Mouse (Mus musculus) forebrain, embryonic 16.5 days (tissue): ENCODE measurements around the gene Ppp2r3c. TPM values are rescaled to one million over a fixed set of nuclear protein-coding genes. Genes with fewer than 3 reads are reported as not detected.
"Not testable (repeated sequence)": the region's sequence is repeated elsewhere in the genome, so short reads cannot be mapped to it uniquely, and the experiment has no call there.

ENCODE experiments used
- ATAC-seq: fragments of 200-750 bp; cut with Nextera tagmentation; 2 replicates; pipeline ENCODE4 v1.8.0; 2017; ENCODE audit warnings: mild to moderate bottlenecking, moderate library complexity
- H3K27ac ChIP-seq: fragments of 300-500 bp; sonication (generic); 2 replicates; pipeline ENCODE4 v1.5.1; 2014; ENCODE audit warnings: low read length, control low read depth
- H3K27me3 ChIP-seq: fragments of 300-500 bp; sonication (generic); replicated peaks from 2 replicates; pipeline ENCODE4 v1.6.1; 2014; ENCODE audit warnings: low read length; ENCODE audit not compliant: control insufficient read depth, insufficient read depth
- H3K36me3 ChIP-seq: fragments of 300-500 bp; sonication (generic); 2 replicates; pipeline ENCODE4 v1.6.1; 2014; ENCODE audit not compliant: control insufficient read depth, insufficient read depth
- H3K4me1 ChIP-seq: fragments of 300-500 bp; sonication (generic); replicated peaks from 2 replicates; pipeline ENCODE4 v1.6.1; 2014; ENCODE audit warnings: low read length; ENCODE audit not compliant: control insufficient read depth, insufficient read depth
- H3K4me2 ChIP-seq: fragments of 300-500 bp; sonication (generic); 2 replicates; pipeline ENCODE4 v1.6.1; 2014; ENCODE audit warnings: mild to moderate bottlenecking, low read length, control low read depth
- H3K4me3 ChIP-seq: fragments of 300-500 bp; sonication (generic); replicated peaks from 2 replicates; pipeline ENCODE4 v1.5.1; 2014; ENCODE audit warnings: mild to moderate bottlenecking, low read length, control low read depth
- H3K9ac ChIP-seq: fragments of 300-500 bp; sonication (generic); replicated peaks from 2 replicates; pipeline ENCODE4 v1.6.1; 2014; ENCODE audit warnings: low read depth, low read length, control low read depth
- H3K9me3 ChIP-seq: fragments of 300-500 bp; sonication (generic); 2 replicates; pipeline ENCODE4 v1.6.1; 2016; ENCODE audit warnings: low read length; ENCODE audit not compliant: control insufficient read depth
- whole genome bisulfite sequencing: fragments of 180-500 bp; shearing (Covaris S2); extraction: QIAGEN DNeasy Blood & Tissue Kit; methylation state at CpG from one replicate; pipeline ENCODE4 v1.1.7; 2014; 5-methylcytosine and 5-hydroxymethylcytosine counted together
- polyA plus RNA-seq: library from polyadenylated mRNA; unstranded; fragments of >200 nt; fragmentation: Nextera tagmentation; extraction: Ambion mirVana; gene quantifications from 2 replicates; pipeline ENCODE4 v1.2.1, GENCODE M21; 2015

The Ppp2r3c gene
- polyA plus RNA-seq, 1 experiment from 2014 or later, result 23.2 TPM

DNA sequence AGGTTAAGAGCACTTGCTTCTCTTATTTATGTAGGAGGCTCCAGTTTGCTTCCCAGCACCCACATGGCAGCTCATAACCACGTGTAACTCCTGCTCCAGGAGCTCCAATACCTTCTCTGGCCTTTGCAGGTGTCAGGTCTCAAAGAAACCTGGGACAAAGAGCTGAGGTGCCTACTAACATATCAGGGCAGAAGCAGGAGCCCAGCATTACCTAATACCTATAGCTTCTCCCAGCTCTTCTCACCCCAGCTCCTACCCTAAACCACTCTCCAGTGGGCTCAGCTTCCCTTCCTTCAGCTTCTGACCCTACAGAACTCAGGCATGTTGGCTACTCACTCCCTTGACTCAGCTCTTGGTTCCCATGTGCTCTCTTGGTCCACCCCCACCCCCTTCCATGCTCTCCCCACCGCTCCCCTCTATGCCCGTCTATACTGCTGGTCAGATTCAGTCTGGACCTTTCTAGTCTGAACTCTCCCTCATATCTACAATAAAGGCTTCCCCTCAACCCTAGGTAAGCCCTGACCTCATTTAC lies 1.9 kb downstream of the Ppp2r3c start:
- H3K4me1 ChIP-seq, result peaks cover 34% of the 10 kb centered on the region
- H3K4me2 ChIP-seq, result peak overlapping the region; percentile 79
- H3K36me3 ChIP-seq, result peaks cover 13% of the 10 kb centered on the region; the same call in 1 of the 2 replicates
- ATAC-seq, result no peak
- peak overlapping the region; percentile 65 for H3K4me3 ChIP-seq
- H3K9me3 ChIP-seq, result no peaks in the 10 kb centered on the region
- no peak overlapping the region for H3K27ac ChIP-seq
- no peak overlapping the region; the same call in 1 of the 2 replicates for H3K9ac ChIP-seq
- 87% methylated on average over 3 of the region's 3 CpGs for WGBS
- no peaks in the 10 kb centered on the region for H3K27me3 ChIP-seq

DNA sequence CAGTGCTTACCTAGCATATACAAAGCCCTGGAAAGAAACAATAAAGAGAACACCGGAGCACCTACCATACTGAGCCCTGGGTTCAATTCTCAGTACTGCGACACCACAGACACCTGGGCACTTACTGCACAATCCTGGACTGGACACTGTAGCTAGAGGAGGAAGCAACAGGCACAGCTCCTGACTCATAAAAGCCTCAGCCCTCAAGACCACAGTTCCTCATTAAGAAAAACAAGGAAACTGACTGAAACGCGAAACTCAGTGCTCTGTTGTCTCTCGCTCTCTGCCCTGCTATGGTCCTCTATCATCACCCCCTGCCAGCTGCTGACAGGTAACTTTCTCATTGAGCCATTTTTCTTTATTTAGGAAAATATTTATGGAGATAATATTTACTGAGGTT lies 3.5 kb downstream of the Ppp2r3c start, which contains the start of gene 1110008L16Rik:
Gene 1110008L16Rik, plus strand, starts transcription at position 242 of the 400 bp plus-strand sequence.
- Histone ChIP-seq H3K9ac (no peak within 1 kb of the TSS), H3K27me3 (no peaks in the 10 kb centered on the region), H3K9me3 (no peaks in the 10 kb centered on the region), H3K27ac (no peak within 1 kb of the TSS), H3K4me3 (no peak within 1 kb of the TSS), H3K36me3 (peaks cover 19% of the 10 kb centered on the region; the same call in 1 of the 2 replicates), H3K4me2 (no peak within 1 kb of the TSS), H3K4me1 (peaks cover 32% of the 10 kb centered on the region)
- ATAC-seq, result no peak
- 89% methylated on average over 5 of the region's 5 CpGs for WGBS

DNA sequence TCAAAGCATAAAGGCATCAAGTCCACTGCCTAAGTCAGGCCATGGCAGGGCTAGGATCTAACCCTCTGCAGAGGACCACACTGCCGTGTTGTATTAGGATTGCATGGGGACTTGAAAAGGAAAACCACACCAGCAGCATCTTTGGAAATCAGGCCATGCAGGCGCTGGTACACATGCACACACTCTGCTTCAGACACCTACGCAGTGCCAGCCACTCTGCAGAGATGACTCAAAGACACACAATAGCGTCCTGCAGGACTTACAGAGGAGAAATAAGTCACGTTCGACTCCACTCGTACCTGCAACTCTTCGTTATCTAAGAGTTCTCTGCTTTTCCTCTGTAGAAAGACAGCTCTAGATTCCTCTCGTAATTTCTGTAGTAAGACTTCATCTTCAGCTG lies 4.7 kb downstream of the Ppp2r3c start:
- ATAC-seq, result no peak
- no peak overlapping the region for H3K27ac ChIP-seq
- no peak overlapping the region for H3K4me3 ChIP-seq
- 93% methylated on average over 9 of the region's 9 CpGs for WGBS
- no peak overlapping the region for H3K4me2 ChIP-seq
- no peaks in the 10 kb centered on the region for H3K27me3 ChIP-seq
- H3K9me3 ChIP-seq, result no peaks in the 10 kb centered on the region
- no peak overlapping the region for H3K9ac ChIP-seq
- H3K4me1 ChIP-seq, result peaks cover 25% of the 10 kb centered on the region
- H3K36me3 ChIP-seq, result peaks cover 28% of the 10 kb centered on the region

DNA sequence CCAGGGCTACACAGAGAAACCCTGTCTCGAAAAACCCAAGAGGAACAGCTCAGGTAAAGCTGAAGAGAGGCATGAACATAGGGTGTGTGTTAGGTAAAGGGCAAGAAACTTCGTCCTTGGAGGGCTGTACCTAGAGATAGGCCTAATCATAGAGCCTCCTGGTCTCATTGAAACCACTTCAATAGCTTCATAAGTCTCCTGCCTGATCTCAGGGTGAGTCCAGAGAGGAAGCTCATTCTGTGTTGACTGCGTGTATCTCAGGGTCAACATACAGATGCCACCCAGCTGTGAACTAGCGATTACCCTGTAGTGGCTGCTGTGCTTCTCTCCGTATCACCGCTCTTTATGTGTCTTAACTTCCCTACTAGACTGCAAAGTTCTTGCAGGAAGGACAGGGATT lies 25.2 kb downstream of the Ppp2r3c start:
- not testable (repeated sequence) for H3K4me2 ChIP-seq, H3K9ac ChIP-seq, H3K4me3 ChIP-seq, H3K4me1 ChIP-seq, H3K27ac ChIP-seq, H3K36me3 ChIP-seq, ATAC-seq, H3K9me3 ChIP-seq, H3K27me3 ChIP-seq
- WGBS, result 92% methylated on average over 3 of the region's 6 CpGs

DNA sequence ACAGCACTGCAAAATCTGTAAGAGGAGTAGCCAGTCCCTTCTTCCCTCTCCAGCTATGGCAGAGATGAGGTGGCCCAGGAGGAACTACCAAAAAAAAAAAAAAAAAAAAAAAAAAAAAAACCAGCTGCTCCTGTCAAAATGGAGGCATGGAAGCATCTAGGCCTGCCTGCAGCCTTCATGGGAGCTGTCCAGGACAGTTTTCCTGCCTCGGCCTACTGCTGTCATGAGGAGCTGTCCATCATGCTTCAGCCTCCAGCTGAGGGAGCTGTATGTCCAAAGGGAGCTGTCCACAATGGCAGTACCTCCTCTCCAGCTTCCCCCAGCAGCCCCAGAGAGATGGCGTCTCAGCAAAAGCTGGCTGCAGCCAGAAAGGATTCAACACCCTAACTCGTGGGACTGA lies 30.6 kb downstream of the Ppp2r3c start:
- H3K27ac ChIP-seq, result no peak overlapping the region
- no peak overlapping the region for H3K4me3 ChIP-seq
- no peaks in the 10 kb centered on the region for H3K9me3 ChIP-seq
- no peak overlapping the region for H3K9ac ChIP-seq
- no peak overlapping the region for H3K4me2 ChIP-seq
- H3K4me1 ChIP-seq, result no peaks in the 10 kb centered on the region
- H3K36me3 ChIP-seq, result no peaks in the 10 kb centered on the region
- 80% methylated on average over 3 of the region's 3 CpGs for WGBS
- no peak for ATAC-seq
- H3K27me3 ChIP-seq, result no peaks in the 10 kb centered on the region

GRCm38 (mm10) chr12:55263385-55263784 lies 39.4 kb downstream of the Ppp2r3c start:
- not testable (repeated sequence) for H3K27me3 ChIP-seq, H3K4me2 ChIP-seq, H3K9me3 ChIP-seq, H3K9ac ChIP-seq, H3K4me3 ChIP-seq, H3K4me1 ChIP-seq, H3K27ac ChIP-seq, ATAC-seq, H3K36me3 ChIP-seq
- no CpG with 5 or more reads among the region's 5 CpGs for WGBS

- H3K4me2 ChIP-seq, H3K4me1 ChIP-seq, H3K9me3 ChIP-seq, ATAC-seq, H3K4me3 ChIP-seq, H3K27ac ChIP-seq, H3K27me3 ChIP-seq, H3K9ac ChIP-seq, H3K36me3 ChIP-seq: not testable (repeated sequence)
- WGBS, result no CpG with 5 or more reads among the region's 8 CpGs
These were observed 40.8 kb downstream of the Ppp2r3c start for GRCm38 (mm10) chr12:55261950-55262349.

GRCm38 (mm10) chr12:55242243-55242642 lies 60.6 kb downstream of the Ppp2r3c start:
- not testable (repeated sequence) for ATAC-seq, H3K4me3 ChIP-seq, H3K9me3 ChIP-seq, H3K4me2 ChIP-seq, H3K27me3 ChIP-seq, H3K4me1 ChIP-seq, H3K27ac ChIP-seq, H3K9ac ChIP-seq, H3K36me3 ChIP-seq
- WGBS, result no CpG with 5 or more reads among the region's 8 CpGs

- H3K4me2 ChIP-seq, H3K9ac ChIP-seq: not testable (repeated sequence)
- peak; percentile 41 for ATAC-seq
These were observed 72.3 kb downstream of the Ppp2r3c start for GRCm38 (mm10) chr12:55230520-55230861.

More at GRCm38 (mm10) chr12:55230520-55230861, 72.3 kb downstream of the Ppp2r3c start:
- H3K9me3 ChIP-seq, H3K36me3 ChIP-seq, H3K4me1 ChIP-seq, H3K27ac ChIP-seq, H3K27me3 ChIP-seq: not testable (repeated sequence)
- H3K4me3 ChIP-seq, result peak overlapping the region; percentile 39
- WGBS, result 0% methylated on average over 8 of the region's 25 CpGs
